Mouse (Mus musculus) lung, postnatal 0 days (tissue): Measurements from ENCODE around the gene Catip. TPM values are rescaled to one million over a fixed set of nuclear protein-coding genes. Genes with fewer than 3 reads are reported as not detected.
"Not testable (repeated sequence)": the region's sequence is repeated elsewhere in the genome, so short reads cannot be mapped to it uniquely, and the experiment has no call there.

Experiments
- ATAC-seq: fragments of 200-750 bp; cut with Nextera tagmentation; 2 replicates; pipeline ENCODE4 v1.8.0; 2017; ENCODE audit warnings: moderate library complexity
- DNase-seq: peaks from one replicate; pipeline ENCODE4 v3.0.0-alpha.2; 2016; ENCODE audit warnings: low spot score
- H3K27ac ChIP-seq: fragments of 300-500 bp; sonication (generic); 2 replicates; pipeline ENCODE4 v1.5.1; 2014; ENCODE audit warnings: antibody characterized with exemption, mild to moderate bottlenecking, low read length, mixed read lengths
- H3K27me3 ChIP-seq: fragments of 300-500 bp; sonication (generic); replicated peaks from 2 replicates; pipeline ENCODE4 v1.6.1; 2014; ENCODE audit warnings: low read length, mixed read lengths; ENCODE audit not compliant: insufficient read depth
- H3K36me3 ChIP-seq: fragments of 300-500 bp; sonication (generic); 2 replicates; pipeline ENCODE4 v1.6.1; 2014; ENCODE audit warnings: low read length, mixed read lengths; ENCODE audit not compliant: insufficient read depth
- H3K4me1 ChIP-seq: fragments of 300-500 bp; sonication (generic); 2 replicates; pipeline ENCODE4 v1.6.1; 2014; ENCODE audit warnings: antibody characterized with exemption, low read depth, low read length, mixed read lengths; ENCODE audit not compliant: insufficient read depth
- H3K4me2 ChIP-seq: fragments of 300-500 bp; sonication (generic); replicated peaks from 2 replicates; pipeline ENCODE4 v1.6.1; 2014; ENCODE audit warnings: low read depth, mild to moderate bottlenecking, low read length, moderate library complexity, mixed read lengths
- H3K4me3 ChIP-seq: fragments of 300-500 bp; sonication (generic); 2 replicates; pipeline ENCODE4 v1.5.1; 2014; ENCODE audit warnings: low read depth, low read length
- H3K9ac ChIP-seq: fragments of 300-500 bp; sonication (generic); replicated peaks from 2 replicates; pipeline ENCODE4 v1.6.1; 2014; ENCODE audit warnings: low read depth, mild to moderate bottlenecking
- H3K9me3 ChIP-seq: fragments of 300-500 bp; sonication (generic); 2 replicates; pipeline ENCODE4 v1.6.1; 2016; ENCODE audit warnings: low read length, mixed read lengths
- CTCF ChIP-seq: IDR thresholded peaks from 2 replicates; pipeline ENCODE4 v1.5.1; 2016; ENCODE audit warnings: antibody characterized with exemption, mild to moderate bottlenecking
- EP300 ChIP-seq: IDR thresholded peaks from 2 replicates; pipeline ENCODE4 v1.6.1; 2016; ENCODE audit warnings: antibody characterized with exemption, mild to moderate bottlenecking, control low read depth
- WGBS: fragments of 180-500 bp; shearing (Covaris S2); extraction: QIAGEN DNeasy Blood & Tissue Kit; methylation state at CpG from one replicate; pipeline ENCODE4 v1.1.7; 2014; 5-methylcytosine and 5-hydroxymethylcytosine counted together
- polyA plus RNA-seq: library from polyadenylated mRNA; unstranded; fragments of >200 nt; fragmentation: Nextera tagmentation; extraction: Ambion mirVana; gene quantifications from 2 replicates; pipeline ENCODE4 v1.2.1, GENCODE M21; 2015

The Catip gene
- polyA plus RNA-seq, 1 experiment from 2014 or later, result 3.4 TPM

DNA sequence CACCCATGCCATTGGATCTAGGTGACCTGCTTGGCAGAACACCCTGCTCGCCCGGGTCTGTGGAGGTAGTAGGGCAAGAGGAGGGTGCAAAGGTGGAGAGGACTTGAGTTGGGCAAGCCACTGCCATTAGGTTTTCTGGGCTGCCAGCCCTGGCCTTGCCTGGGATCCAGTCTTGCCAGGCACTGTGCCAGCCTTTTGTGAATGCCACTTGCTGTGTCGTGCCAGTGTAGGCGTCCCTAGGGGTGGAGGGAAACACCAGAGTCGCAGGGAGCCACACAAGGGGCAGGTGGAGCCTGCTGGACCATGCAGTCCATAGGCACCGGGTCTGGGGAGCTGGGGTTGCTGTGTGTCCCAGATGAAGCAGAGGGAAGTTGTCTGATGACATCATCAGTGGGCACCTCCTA, 21.5 kb upstream of the Catip start:
- WGBS, result 79% methylated on average over 6 of the region's 6 CpGs
- no peak overlapping the region for H3K27ac ChIP-seq
- H3K4me1 ChIP-seq, result no peaks in the 10 kb centered on the region
- no peak overlapping the region for H3K9ac ChIP-seq
- 0 out of 2 replicates have a peak, but pooled peaks have one; percentile 12 for ATAC-seq
- H3K4me3 ChIP-seq, result no peak overlapping the region
- H3K27me3 ChIP-seq, result no peaks in the 10 kb centered on the region
- H3K9me3 ChIP-seq, result no peaks in the 10 kb centered on the region
- no peak for TF ChIP-seq EP300
- DNase-seq, result no peak
- H3K36me3 ChIP-seq, result no peaks in the 10 kb centered on the region
- H3K4me2 ChIP-seq, result no peak overlapping the region

- not testable (repeated sequence) for H3K4me1 ChIP-seq, H3K4me3 ChIP-seq, H3K27me3 ChIP-seq, ATAC-seq, H3K9me3 ChIP-seq, H3K9ac ChIP-seq, H3K4me2 ChIP-seq, H3K27ac ChIP-seq, H3K36me3 ChIP-seq, DNase-seq
- WGBS, result 97% methylated on average over 4 of the region's 4 CpGs
Measured at GRCm38 (mm10) chr1:74340992-74341391, 20.9 kb upstream of the Catip start.

- H3K4me2 ChIP-seq, result no peak overlapping the region
- WGBS, result 76% methylated on average over 7 of the region's 7 CpGs
- ATAC-seq (no peak), DNase-seq (no peak)
- no peaks in the 10 kb centered on the region for H3K9me3 ChIP-seq
- H3K9ac ChIP-seq, result no peak overlapping the region
- no peaks in the 10 kb centered on the region for H3K36me3 ChIP-seq
- no peak overlapping the region for H3K4me3 ChIP-seq
- H3K27ac ChIP-seq, result no peak overlapping the region
- no peaks in the 10 kb centered on the region for H3K27me3 ChIP-seq
- TF ChIP-seq CTCF (no peak), EP300 (no peak)
- no peaks in the 10 kb centered on the region for H3K4me1 ChIP-seq
Measured at GRCm38 (mm10) chr1:74341898-74342297, 20.0 kb upstream of the Catip start.

GRCm38 (mm10) chr1:74342308-74342707, 19.6 kb upstream of the Catip start:
- no peak overlapping the region for H3K4me2 ChIP-seq
- H3K27me3 ChIP-seq, result no peaks in the 10 kb centered on the region
- DNase-seq (no peak), ATAC-seq (no peak)
- no peak overlapping the region for H3K27ac ChIP-seq
- WGBS, result 88% methylated on average over 1 of the region's 1 CpGs
- H3K9me3 ChIP-seq, result no peaks in the 10 kb centered on the region
- no peaks in the 10 kb centered on the region for H3K4me1 ChIP-seq
- H3K36me3 ChIP-seq, result no peaks in the 10 kb centered on the region
- H3K9ac ChIP-seq, result no peak overlapping the region
- H3K4me3 ChIP-seq, result no peak overlapping the region
- TF ChIP-seq EP300, result no peak
- no peak for TF ChIP-seq CTCF

- H3K9me3 ChIP-seq, result no peaks in the 10 kb centered on the region
- no peak overlapping the region for H3K4me2 ChIP-seq
- no peaks in the 10 kb centered on the region for H3K36me3 ChIP-seq
- H3K9ac ChIP-seq, result no peak overlapping the region
- no peak overlapping the region for H3K27ac ChIP-seq
- no peaks in the 10 kb centered on the region for H3K4me1 ChIP-seq
- TF ChIP-seq EP300, result no peak
- TF ChIP-seq CTCF, result no peak
- WGBS, result 77% methylated on average over 5 of the region's 5 CpGs
- H3K4me3 ChIP-seq, result no peak overlapping the region
- no peak for DNase-seq
- no peak for ATAC-seq
- H3K27me3 ChIP-seq, result no peaks in the 10 kb centered on the region
Measured at GRCm38 (mm10) chr1:74343161-74343560, 18.7 kb upstream of the Catip start.

- Histone ChIP-seq H3K4me2 (no peak overlapping the region), H3K36me3 (no peaks in the 10 kb centered on the region), H3K27me3 (no peaks in the 10 kb centered on the region), H3K4me3 (no peak overlapping the region), H3K4me1 (no peaks in the 10 kb centered on the region), H3K27ac (no peak overlapping the region), H3K9me3 (no peaks in the 10 kb centered on the region), H3K9ac (no peak overlapping the region)
- WGBS, result 81% methylated on average over 11 of the region's 11 CpGs
- no peak for TF ChIP-seq CTCF
- TF ChIP-seq EP300, result no peak
- no peak for DNase-seq
- ATAC-seq, result no peak
Measured at GRCm38 (mm10) chr1:74344163-74344916, 17.6 kb upstream of the Catip start.
